Comparison of ENCODE assay signal across 7 mouse cellular contexts in genomic region chr11:103028176-103028891, GRCm38 (mm10). TPM values are rescaled to one million over a fixed set of nuclear protein-coding genes. Genes with fewer than 3 reads are reported as not detected.
DNase-seq lines count a peak whose midpoint lies in the region; ATAC-seq lines count a peak whose summit lies in the region.

Gene Nmt1, plus strand, starts transcription at chr11:103028190.
Gene Dcakd, minus strand, starts transcription at chr11:103028333.

- H3K27me3 ChIP-seq in intestine, embryonic 15.5 days (replicated peaks) = no peaks in the 10 kb centered on the region
- no peaks in the 10 kb centered on the region for H3K27me3 ChIP-seq in midbrain, embryonic 10.5 days (ENCODE audit: low read depth, poor library complexity, severe bottlenecking)

- peak; percentile 96 for DNase-seq in adrenal gland, adult 2 months
- DNase-seq in embryo, embryonic 11.5 days (ENCODE audit: low read depth, low spot score) = peak; percentile 93
- peak; percentile 88 to 92 for DNase-seq in gastrocnemius, postnatal 36 days
- peak; percentile 97 to 99 for DNase-seq in left cerebral cortex, postnatal 25 days (ENCODE audit: low spot score in 2 of 2)
- peak; percentile 96 for DNase-seq in midbrain, embryonic 10.5 days (ENCODE audit: low spot score)
- DNase-seq in right cerebral cortex, postnatal 4 days = peak; percentile 85

- ATAC-seq in intestine, embryonic 15.5 days = peak; percentile 99

- H3K27ac ChIP-seq in intestine, embryonic 15.5 days = peak within 1 kb of the TSS; percentile 65
- H3K27ac ChIP-seq in midbrain, embryonic 10.5 days (replicated peaks) = peak within 1 kb of the TSS; percentile 91

- H3K4me2 ChIP-seq in intestine, embryonic 15.5 days (replicated peaks) = peak within 1 kb of the TSS; percentile 70

- H3K9ac ChIP-seq in intestine, embryonic 15.5 days = peak within 1 kb of the TSS; percentile 68

- peak within 1 kb of the TSS; percentile 80 for H3K4me3 ChIP-seq in intestine, embryonic 15.5 days (replicated peaks)
- H3K4me3 ChIP-seq in midbrain, embryonic 10.5 days = peak within 1 kb of the TSS; percentile 79

- peaks cover 9% of the 10 kb centered on the region; the same call in 1 of the 2 replicates for H3K4me1 ChIP-seq in intestine, embryonic 15.5 days (replicated peaks)
- peaks cover 26% of the 10 kb centered on the region for H3K4me1 ChIP-seq in midbrain, embryonic 10.5 days

- intact Hi-C loops in gastrocnemius, postnatal 36 days (cut with DNase I) = no loop called here
- intact Hi-C loops in left cerebral cortex, postnatal 25 days (cut with DNase I) = loop anchor here (1.0 kb wide), 1 partner anchor 11 kb away; no protein-coding TSS in a partner anchor

- under 1% methylated on average over 36 of the region's 36 CpGs for WGBS in intestine, embryonic 15.5 days
- WGBS in midbrain, embryonic 10.5 days = under 1% methylated on average over 36 of the region's 36 CpGs

- H3K9me3 ChIP-seq in intestine, embryonic 15.5 days = no peaks in the 10 kb centered on the region
- H3K9me3 ChIP-seq in midbrain, embryonic 10.5 days (replicated peaks) = no peaks in the 10 kb centered on the region

- peaks cover 6% of the 10 kb centered on the region; the same call in 1 of the 2 replicates for H3K36me3 ChIP-seq in intestine, embryonic 15.5 days
- peaks cover 34% of the 10 kb centered on the region for H3K36me3 ChIP-seq in midbrain, embryonic 10.5 days

RNA-seq across cellular contexts. Expression of gene Nmt1, which starts in this region (rescaled TPM):
- 100 to 1,000 TPM; 106 to 112 TPM for total RNA-seq in adrenal gland, adult 2 months (2021)
- polyA plus RNA-seq in adrenal gland, adult 2 months (2012; rRNA removed) = 20.8 and 25.6 TPM in 2 replicates
- 10 to 100 TPM; 44.6 to 47.2 TPM for total RNA-seq in gastrocnemius, postnatal 36 days (2021)
- polyA plus RNA-seq in intestine, embryonic 15.5 days (2015; fragmentation: Nextera tagmentation; extraction: Ambion mirVana) = 60.0 and 66.6 TPM in 2 replicates
- 100 to 1,000 TPM; 122 to 124 TPM for total RNA-seq in left cerebral cortex, postnatal 25 days (2021)
- 57.3 and 61.8 TPM in 2 replicates for polyA plus RNA-seq in midbrain, embryonic 10.5 days (2016; fragmentation: Nextera tagmentation; extraction: Ambion mirVana)

RNA-seq across cellular contexts. Expression of gene Dcakd, which starts in this region (rescaled TPM):
- 10 to 100 TPM; 62.8 to 79.5 TPM for total RNA-seq in adrenal gland, adult 2 months (2021)
- 136 and 185 TPM in 2 replicates for polyA plus RNA-seq in adrenal gland, adult 2 months (2012; rRNA removed)
- total RNA-seq in gastrocnemius, postnatal 36 days (2021) = 10 to 100 TPM; 16.2 to 19.8 TPM
- polyA plus RNA-seq in intestine, embryonic 15.5 days (2015; fragmentation: Nextera tagmentation; extraction: Ambion mirVana) = 101 and 105 TPM in 2 replicates
- 10 to 100 TPM; 67.7 to 68.1 TPM for total RNA-seq in left cerebral cortex, postnatal 25 days (2021)
- polyA plus RNA-seq in midbrain, embryonic 10.5 days (2016; fragmentation: Nextera tagmentation; extraction: Ambion mirVana) = 265 and 287 TPM in 2 replicates

Comparison
In these comparisons a context has a peak if more than half of its experiments do, and no peak if none do; other contexts are left out.
1. Peak in every context shown above with its lines: DNase-seq, ATAC-seq, H3K4me3 ChIP-seq and H3K27ac ChIP-seq.